Mouse (Mus musculus) heart, embryonic 15.5 days (tissue): ENCODE results near the gene Arfgap3. TPM values are rescaled to one million over a fixed set of nuclear protein-coding genes. Genes with fewer than 3 reads are reported as not detected.
A peak's percentile ranks its signal among the peaks of the same experiment; 100 is the strongest.

Experiments used
- ATAC-seq: fragments of 200-750 bp; cut with Nextera tagmentation; replicated peaks from 2 replicates; pipeline ENCODE4 v1.8.0; 2017; ENCODE audit warnings: low read depth, moderate TSS enrichment; ENCODE audit not compliant: insufficient number of reproducible peaks, insufficient read depth, low FRiP score
- H3K27ac ChIP-seq: fragments of 300-500 bp; sonication (generic); 2 replicates; pipeline ENCODE4 v1.5.1; 2015; ENCODE audit warnings: mild to moderate bottlenecking, inconsistent platforms
- H3K27me3 ChIP-seq: fragments of 300-500 bp; sonication (generic); 2 replicates; pipeline ENCODE4 v1.6.1; 2015; ENCODE audit warnings: inconsistent platforms
- H3K36me3 ChIP-seq: fragments of 300-500 bp; sonication (generic); 2 replicates; pipeline ENCODE4 v1.6.1; 2015; ENCODE audit warnings: mild to moderate bottlenecking, inconsistent platforms
- H3K4me1 ChIP-seq: fragments of 300-500 bp; sonication (generic); replicated peaks from 2 replicates; pipeline ENCODE4 v1.6.1; 2015; ENCODE audit warnings: inconsistent platforms
- H3K4me2 ChIP-seq: fragments of 300-500 bp; sonication (generic); 2 replicates; pipeline ENCODE4 v1.6.1; 2015; ENCODE audit warnings: inconsistent platforms, mild to moderate bottlenecking, moderate library complexity
- H3K4me3 ChIP-seq: fragments of 300-500 bp; sonication (generic); 2 replicates; pipeline ENCODE4 v1.5.1; 2015; ENCODE audit warnings: mild to moderate bottlenecking, inconsistent platforms
- H3K9ac ChIP-seq: fragments of 300-500 bp; sonication (generic); 2 replicates; pipeline ENCODE4 v1.6.1; 2015; ENCODE audit warnings: mild to moderate bottlenecking, inconsistent platforms
- H3K9me3 ChIP-seq: fragments of 300-500 bp; sonication (generic); replicated peaks from 2 replicates; pipeline ENCODE4 v1.6.1; 2016; ENCODE audit warnings: inconsistent platforms
- WGBS: fragments of 180-500 bp; shearing (Covaris S2); methylation state at CpG from one replicate; pipeline ENCODE4 v1.1.7; 2015; ENCODE audit warnings: mixed read lengths; 5-methylcytosine and 5-hydroxymethylcytosine counted together
- polyA plus RNA-seq: library from polyadenylated mRNA; unstranded; fragments of >200 nt; fragmentation: Nextera tagmentation; extraction: Ambion mirVana; gene quantifications from 2 replicates; pipeline ENCODE4 v1.2.1, GENCODE M21; 2015

Arfgap3 gene
- polyA plus RNA-seq, 1 experiment from 2014 or later = 37.7 TPM

GRCm38 (mm10) chr15:83251176-83252004 is 98.7 kb downstream of the Arfgap3 start, which contains the start of gene A4galt:
Gene A4galt, minus strand, starts transcription at chr15:83251774.
- 2% methylated on average over 66 of the region's 66 CpGs for WGBS
- H3K9me3 ChIP-seq = no peaks in the 10 kb centered on the region
- H3K27me3 ChIP-seq = peaks cover 44% of the 10 kb centered on the region
- peaks cover 16% of the 10 kb centered on the region for H3K4me1 ChIP-seq
- peak within 1 kb of the TSS; percentile 95 for H3K4me2 ChIP-seq
- no peaks in the 10 kb centered on the region for H3K36me3 ChIP-seq
- peak within 1 kb of the TSS; percentile 55 for H3K9ac ChIP-seq
- peak within 1 kb of the TSS; percentile 55 for H3K4me3 ChIP-seq
- ATAC-seq = no peak
- no peak within 1 kb of the TSS for H3K27ac ChIP-seq

- 4% methylated on average over 20 of the region's 20 CpGs for WGBS
- Histone ChIP-seq H3K9ac (peak overlapping the region; percentile 55), H3K27me3 (peaks cover 45% of the 10 kb centered on the region), H3K27ac (no peak overlapping the region), H3K9me3 (no peaks in the 10 kb centered on the region), H3K4me1 (peaks cover 16% of the 10 kb centered on the region), H3K36me3 (no peaks in the 10 kb centered on the region), H3K4me2 (peak overlapping the region; percentile 95), H3K4me3 (peak overlapping the region; percentile 55)
- ATAC-seq = no peak
Measured at GRCm38 (mm10) chr15:83250651-83251175, 99.3 kb downstream of the Arfgap3 start.

Other genes with a start within 250 kb of the Arfgap3 start
- gene Rrp7a, start 227.4 kb downstream of the Arfgap3 start, polyA plus RNA-seq = 35.0 and 42.6 TPM in 2 replicates
- gene Poldip3, start 200.9 kb downstream of the Arfgap3 start, polyA plus RNA-seq = 59.0 and 83.2 TPM in 2 replicates
- 114 and 155 TPM in 2 replicates for gene Cyb5r3, start 177.7 kb downstream of the Arfgap3 start, polyA plus RNA-seq
- 1.3 and 1.6 TPM in 2 replicates for gene A4galt, start 98.5 kb downstream of the Arfgap3 start, polyA plus RNA-seq
- gene Pacsin2, start 114.4 kb upstream of the Arfgap3 start, polyA plus RNA-seq = 59.3 and 75.3 TPM in 2 replicates
- 22.9 and 23.4 TPM in 2 replicates for gene Ttll1, start 160.6 kb upstream of the Arfgap3 start, polyA plus RNA-seq
- 24.0 and 24.5 TPM in 2 replicates for gene Bik, start 176.6 kb upstream of the Arfgap3 start, polyA plus RNA-seq
- 149 and 164 TPM in 2 replicates for gene Tspo, start 213.3 kb upstream of the Arfgap3 start, polyA plus RNA-seq
- gene Mcat, start 213.5 kb upstream of the Arfgap3 start, polyA plus RNA-seq = 25.8 and 30.5 TPM in 2 replicates
- 14.4 and 22.6 TPM in 2 replicates for gene Ttll12, start 244.9 kb upstream of the Arfgap3 start, polyA plus RNA-seq